Mouse (Mus musculus): ENCODE data around the gene Shld1.

GRCm38 (mm10) chr2:132689569-132690231 is 3.0 kb downstream of the Shld1 start:
- TF ChIP-seq E2F4 (IDR thresholded peaks at IDR 0.05; ENCODE audit: borderline replicate concordance, low read depth, low read length) (no peak), MYB (IDR thresholded peaks at IDR 0.05; ENCODE audit: low read depth, low read length) (no peak), CTCF (IDR thresholded peaks at IDR 0.05 in 2 of 3, conservative IDR thresholded peaks at IDR 0.05 in 1 of 3; ENCODE audit: control insufficient read depth in 1 of 3, insufficient read depth in 1 of 3, low read depth in 2 of 3, low read length in 3 of 3, poor library complexity in 1 of 3, severe bottlenecking in 1 of 3) (no peak), USF1 (IDR thresholded peaks at IDR 0.05; ENCODE audit: low read depth, low read length) (peak; percentile 54; the same call in 1 of the 2 replicates), MAX (IDR thresholded peaks at IDR 0.05; ENCODE audit: low read length) (no peak), NELFE (IDR thresholded peaks at IDR 0.05; ENCODE audit: low read depth, low read length) (no peak), ZMIZ1 (IDR thresholded peaks at IDR 0.05; ENCODE audit: low read depth, low read length) (no peak), CHD2 (IDR thresholded peaks at IDR 0.05; ENCODE audit: low read length) (no peak), ZKSCAN1 (IDR thresholded peaks at IDR 0.05; ENCODE audit: low read depth, low read length) (no peak), HCFC1 (IDR thresholded peaks at IDR 0.05; ENCODE audit: low read depth, low read length) (no peak), CHD1 (IDR thresholded peaks at IDR 0.05; ENCODE audit: low read depth, low read length) (no peak), EP300 (IDR thresholded peaks at IDR 0.05; ENCODE audit: low read depth in 1 of 2, low read length in 2 of 2) (peak in 1 of 2 experiments; percentile 39; a peak in 3 of 4 replicates)

Measured in MEL (cell line).